Mouse (Mus musculus): ENCODE measurements around the gene Rap1gap2.

The Rap1gap2 gene

DNA sequence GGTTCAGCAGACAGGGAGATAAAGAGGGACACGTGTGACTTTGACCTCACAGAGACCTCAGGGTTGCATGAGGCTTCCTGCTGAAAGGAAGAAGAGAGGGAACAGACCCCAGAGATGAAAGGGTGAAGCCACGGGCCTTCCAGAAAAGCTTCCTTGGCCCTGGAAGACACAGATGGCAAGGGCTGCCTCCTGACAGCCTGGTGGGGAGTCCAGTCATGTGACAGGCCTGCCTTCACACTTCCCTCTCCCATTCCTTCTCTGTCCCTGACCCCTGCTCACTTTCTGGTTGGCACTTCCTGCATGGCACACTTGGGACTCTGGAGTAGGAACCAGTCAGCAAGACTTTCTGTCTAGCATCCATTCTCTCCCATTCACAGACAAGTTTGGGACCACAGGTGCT lies 148.1 kb downstream of the Rap1gap2 start:
- no peak for DNase-seq (ENCODE audit: low spot score in 2 of 2)

GRCm38 (mm10) chr11:74459651-74460050 lies 151.1 kb downstream of the Rap1gap2 start:
- DNase-seq (ENCODE audit: low spot score in 2 of 2): no peak

- DNase-seq (ENCODE audit: low spot score in 2 of 2): no peak
Measured at GRCm38 (mm10) chr11:74458400-74458799, 152.3 kb downstream of the Rap1gap2 start.

GRCm38 (mm10) chr11:74457194-74457593 lies 153.5 kb downstream of the Rap1gap2 start:
- no peak for DNase-seq (ENCODE audit: low spot score in 2 of 2)

GRCm38 (mm10) chr11:74448556-74448955 lies 162.2 kb downstream of the Rap1gap2 start:
- no peak for DNase-seq (ENCODE audit: low spot score in 2 of 2)

DNA sequence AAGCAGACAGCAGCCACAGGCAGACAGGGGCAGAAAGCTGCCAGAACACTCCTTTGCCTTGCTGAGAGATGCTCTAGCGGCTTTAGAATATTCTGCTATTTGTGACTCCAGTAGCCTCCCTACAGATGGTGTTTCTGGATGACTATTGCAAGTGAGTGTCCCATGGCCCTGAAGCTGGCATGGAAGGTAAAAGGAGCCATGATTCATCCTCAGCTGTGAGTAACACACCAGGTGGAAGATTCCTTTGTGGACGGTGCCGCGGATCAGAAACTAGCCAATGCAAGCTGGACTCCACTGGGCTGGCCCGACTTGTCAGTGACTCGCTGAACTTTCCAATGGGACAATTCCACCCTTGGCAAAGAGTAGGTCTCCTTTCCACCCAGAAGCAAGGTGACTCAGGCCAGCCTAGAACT lies 162.7 kb downstream of the Rap1gap2 start:
- DNase-seq (ENCODE audit: low spot score in 2 of 2): no peak

DNA sequence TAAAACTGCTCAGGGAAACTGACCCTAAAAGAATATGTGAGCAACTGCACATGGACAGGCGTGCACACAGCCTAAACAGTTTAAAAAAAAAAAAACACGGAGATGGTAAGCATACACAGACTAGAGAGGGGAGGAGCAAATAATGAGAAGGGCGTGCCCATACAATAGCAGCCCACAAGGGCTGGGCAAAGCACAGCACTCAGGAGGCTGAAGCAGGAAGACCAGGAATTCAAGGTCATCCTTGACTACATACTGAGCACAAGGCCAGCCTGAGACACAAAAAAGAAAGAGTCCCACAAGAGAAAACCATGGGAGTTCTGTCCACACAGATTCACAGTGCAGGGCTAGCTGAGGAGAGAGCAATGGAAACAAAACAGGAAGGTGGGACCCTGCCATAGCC lies 165.1 kb downstream of the Rap1gap2 start:
- no peak for DNase-seq (ENCODE audit: low spot score in 2 of 2)

- no peak for DNase-seq (ENCODE audit: low spot score in 2 of 2)
Measured at GRCm38 (mm10) chr11:74443924-74444256, 166.8 kb downstream of the Rap1gap2 start.

DNA sequence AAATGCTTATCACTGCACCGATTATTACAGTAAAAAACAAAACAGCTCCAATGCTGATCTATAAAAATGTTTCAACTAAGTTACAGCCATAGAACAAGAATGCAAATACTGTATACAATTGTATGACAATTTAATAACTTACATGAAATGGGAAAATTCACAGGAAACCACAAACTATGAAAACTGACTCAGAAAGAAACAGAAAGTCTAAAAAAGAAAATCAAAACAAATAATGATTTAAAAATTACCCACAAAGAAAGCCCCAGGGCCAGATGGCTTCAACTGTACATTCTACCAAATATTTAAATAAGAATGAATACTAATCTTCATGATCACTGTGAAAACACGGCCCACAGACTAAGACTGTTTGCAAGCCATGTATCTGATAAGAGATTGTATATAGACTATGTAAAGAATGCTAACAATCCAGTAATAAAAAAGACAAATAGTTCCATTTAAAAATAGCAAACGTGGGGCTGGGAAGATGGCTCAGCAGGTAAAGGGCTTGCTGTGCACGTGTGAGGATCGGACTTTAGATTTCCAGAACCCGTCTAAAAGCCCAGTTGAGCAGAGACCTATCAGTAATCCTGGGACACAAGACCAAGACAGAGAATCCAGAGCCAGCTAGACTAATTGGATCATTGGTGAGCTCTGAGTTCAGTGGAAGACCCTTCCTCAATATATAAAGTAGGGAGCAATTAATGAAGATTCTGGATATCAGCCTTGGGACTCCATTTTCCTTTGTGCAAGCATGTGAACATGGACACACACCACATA lies 167.4 kb downstream of the Rap1gap2 start:
- DNase-seq (ENCODE audit: low spot score in 2 of 2): no peak

DNA sequence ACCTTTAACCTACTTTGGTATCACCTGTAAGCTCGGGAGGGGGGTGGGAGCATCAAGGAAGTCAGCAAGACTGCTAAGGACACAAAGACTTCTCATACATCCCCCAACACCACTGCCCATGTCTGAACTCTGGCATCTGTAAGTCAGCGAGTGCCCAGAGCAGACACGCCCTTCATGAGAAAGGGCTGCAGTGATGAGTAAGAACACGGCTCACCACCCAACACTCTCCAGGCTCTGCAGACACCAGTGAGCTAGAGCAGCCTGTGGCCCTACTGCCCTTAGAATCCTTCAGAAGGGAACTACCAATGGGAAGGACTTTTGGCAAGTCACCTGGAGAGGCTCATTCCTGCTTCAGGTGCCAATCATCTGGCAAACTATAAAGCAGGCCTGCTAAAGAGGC lies 168.3 kb downstream of the Rap1gap2 start:
- DNase-seq (ENCODE audit: low spot score in 2 of 2): no peak

- no peak for DNase-seq (ENCODE audit: low spot score in 2 of 2)
Measured at GRCm38 (mm10) chr11:74440112-74440511, 170.6 kb downstream of the Rap1gap2 start.

- DNase-seq (ENCODE audit: low spot score in 2 of 2): no peak
Measured at GRCm38 (mm10) chr11:74439202-74439601, 171.5 kb downstream of the Rap1gap2 start.

- no peak for DNase-seq (ENCODE audit: low spot score in 2 of 2)
Measured at GRCm38 (mm10) chr11:74438249-74438648, 172.5 kb downstream of the Rap1gap2 start.

DNA sequence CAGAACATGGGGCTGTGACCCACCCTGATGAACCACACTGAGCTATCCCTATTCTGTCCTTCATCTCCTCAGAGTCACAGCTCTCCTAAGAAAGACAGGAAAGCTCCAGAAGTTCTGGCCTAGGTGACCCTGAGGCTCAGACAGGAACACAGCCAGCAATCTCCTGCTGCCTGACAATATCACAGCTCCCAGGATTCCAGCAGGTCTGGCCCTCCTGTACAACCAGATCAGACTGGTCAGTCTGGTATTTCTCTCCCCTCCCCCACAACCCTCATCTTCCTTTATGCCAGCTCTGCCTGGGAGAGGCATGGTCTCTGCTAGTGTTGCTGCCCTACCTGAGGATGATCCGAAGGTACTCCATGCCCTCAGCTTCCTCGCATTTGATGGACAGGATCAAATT lies 175.3 kb downstream of the Rap1gap2 start:
- DNase-seq (ENCODE audit: low spot score in 2 of 2): no peak

DNA sequence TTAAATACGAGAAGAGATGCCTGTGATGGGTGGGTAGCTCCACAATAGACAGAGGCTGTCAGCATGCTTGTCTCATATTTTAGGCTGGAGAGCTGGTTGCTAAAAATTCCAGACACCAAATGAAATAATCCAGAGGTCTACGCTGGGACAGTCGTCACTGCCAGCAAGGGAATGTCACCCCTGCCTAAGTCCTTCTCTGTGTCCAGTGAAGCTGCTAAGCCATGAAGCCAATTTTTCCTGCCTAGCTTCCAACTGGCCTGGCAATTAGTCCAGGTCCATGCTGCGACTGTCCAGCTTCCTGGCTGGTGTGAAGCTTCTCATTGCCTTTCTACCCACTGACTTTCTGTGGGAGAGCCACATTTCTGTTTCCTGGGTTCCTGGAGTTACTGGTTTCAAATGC lies 177.7 kb downstream of the Rap1gap2 start:
- no peak for DNase-seq (ENCODE audit: low spot score in 2 of 2)

GRCm38 (mm10) chr11:74429798-74430529 lies 180.8 kb downstream of the Rap1gap2 start:
- no peak for DNase-seq (ENCODE audit: low spot score in 2 of 2)

DNA sequence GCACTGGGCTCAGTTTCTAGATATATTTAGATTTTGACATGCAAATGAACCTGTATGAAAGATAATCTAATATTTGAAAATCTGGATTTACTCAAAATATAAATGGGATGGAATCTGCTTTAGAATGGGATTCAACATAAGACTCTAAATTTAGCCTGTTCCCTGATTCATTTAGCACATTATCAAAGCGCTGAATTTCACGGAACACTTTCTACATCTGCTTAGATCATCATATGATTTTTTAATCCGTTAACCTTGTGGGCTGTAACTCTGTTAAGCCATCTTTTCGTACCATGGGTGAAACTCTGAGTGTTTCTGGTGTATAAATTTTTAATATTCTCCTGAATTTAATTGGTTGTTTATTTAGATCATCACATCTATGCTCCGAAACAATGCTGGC lies 184.4 kb downstream of the Rap1gap2 start:
- DNase-seq (ENCODE audit: low spot score in 2 of 2): no peak

- DNase-seq (ENCODE audit: low spot score in 2 of 2): no peak
Measured at GRCm38 (mm10) chr11:74422019-74422418, 188.7 kb downstream of the Rap1gap2 start.

- no peak for DNase-seq (ENCODE audit: low spot score in 2 of 2)
Measured at GRCm38 (mm10) chr11:74421151-74421550, 189.6 kb downstream of the Rap1gap2 start.

- no peak for DNase-seq (ENCODE audit: low spot score in 2 of 2)
Measured at GRCm38 (mm10) chr11:74419601-74420000, 191.1 kb downstream of the Rap1gap2 start.

DNA sequence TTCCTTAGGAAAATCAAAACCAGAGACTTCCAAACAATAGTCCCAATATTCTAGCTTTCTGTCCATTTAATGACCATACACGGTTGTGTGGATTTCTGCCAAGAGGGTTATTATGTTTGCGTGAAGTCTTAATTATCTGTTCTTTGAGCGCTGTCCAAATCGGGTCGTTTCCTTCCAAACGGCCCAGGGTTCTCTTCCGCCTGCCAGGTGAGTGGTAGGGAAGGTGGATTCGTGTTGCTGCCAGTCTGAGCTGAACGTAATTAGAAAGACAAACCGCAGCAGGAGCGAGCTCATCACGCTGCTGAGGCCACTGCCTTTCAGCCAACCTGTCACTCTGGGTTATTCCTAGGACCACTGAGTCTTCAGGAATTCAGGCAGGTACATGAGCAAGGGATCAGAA lies 195.0 kb downstream of the Rap1gap2 start:
- no peak for DNase-seq (ENCODE audit: low spot score in 2 of 2)

DNA sequence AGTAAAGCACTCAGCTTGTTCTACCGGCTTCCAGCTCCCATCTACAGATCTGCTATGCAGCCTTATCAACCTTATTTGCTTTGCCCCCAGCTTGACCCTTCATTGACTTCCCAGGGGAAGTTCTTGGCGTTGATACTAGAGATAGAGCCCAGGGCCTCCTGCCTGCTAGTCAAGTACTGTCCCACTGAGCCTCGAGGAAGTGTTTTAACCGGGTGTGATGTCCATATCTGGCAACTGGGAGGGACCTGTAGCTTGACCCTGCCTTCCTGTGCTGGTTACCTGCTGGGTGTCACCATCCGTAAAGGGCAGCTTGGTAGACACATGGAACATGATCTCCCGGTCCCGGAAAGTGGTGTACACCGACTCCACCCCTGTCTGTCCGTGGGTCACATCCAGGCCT lies 196.6 kb downstream of the Rap1gap2 start:
- DNase-seq (ENCODE audit: low spot score in 2 of 2): no peak

- no peak for DNase-seq (ENCODE audit: low spot score in 2 of 2)
Measured at GRCm38 (mm10) chr11:74413449-74413972, 197.2 kb downstream of the Rap1gap2 start.
